Mouse (Mus musculus): Measurements from ENCODE around the gene Xlr. TPM values are rescaled to one million over a fixed set of nuclear protein-coding genes. Genes with fewer than 3 reads are reported as not detected.
"Not testable (repeated sequence)": the region's sequence is repeated elsewhere in the genome, so short reads cannot be mapped to it uniquely, and the experiment has no call there.

Xlr gene
- total RNA-seq (2018; cell fraction: chromatin; rRNA removed) = 1 to 10 TPM in 11 of 26 experiments, under 1 TPM in 6, not detected in 9; 0.67 to 2.8 (median 1.4) TPM
- total RNA-seq (2018; cell fraction: cytosol; rRNA removed) = 1 to 10 TPM; 1.2 to 4.5 (median 3.0) TPM
- total RNA-seq (2018; cell fraction: nucleus; rRNA removed) = 1 to 10 TPM in 11 of 26 experiments, under 1 TPM in 10, not detected in 5; 0.54 to 2.6 (median 1.2) TPM
- polyA plus RNA-seq (2018) = 3.1 to 11.2 TPM (median 4.0 TPM) in 3 replicates

- not testable (repeated sequence) for H3K4me3 ChIP-seq (ENCODE audit: inconsistent target); H3K79me2 ChIP-seq (ENCODE audit: inconsistent target); H3K27ac ChIP-seq; H3K36me3 ChIP-seq (ENCODE audit: inconsistent target)
- WGBS (ENCODE audit: missing documents) = 86% methylated on average over 7 of the region's 11 CpGs
Observed at GRCm38 (mm10) chrX:53797519-53797918, at the start of gene Xlr. Gene Xlr (minus strand): TSS chrX:53797706.

GRCm38 (mm10) chrX:53799074-53799473 lies 1.6 kb upstream of the Xlr start:
- no peak overlapping the region for H3K27ac ChIP-seq
- H3K79me2 ChIP-seq (ENCODE audit: inconsistent target) = no peaks in the 10 kb centered on the region
- WGBS (ENCODE audit: missing documents) = 38% methylated on average over 3 of the region's 3 CpGs
- no peaks in the 10 kb centered on the region for H3K36me3 ChIP-seq (ENCODE audit: inconsistent target)
- no peak overlapping the region for H3K4me3 ChIP-seq (ENCODE audit: inconsistent target)

- Histone ChIP-seq H3K27ac (no peak within 1 kb of the TSS), H3K36me3 (ENCODE audit: inconsistent target) (no peaks in the 10 kb centered on the region), H3K4me3 (ENCODE audit: inconsistent target) (no peak within 1 kb of the TSS), H3K79me2 (ENCODE audit: inconsistent target) (no peaks in the 10 kb centered on the region)
- 91% methylated on average over 11 of the region's 12 CpGs for WGBS (ENCODE audit: missing documents)
Observed at GRCm38 (mm10) chrX:53776276-53776675, 21.2 kb downstream of the Xlr start, which contains the start of gene Zfp36l3. Gene Zfp36l3 (minus strand): TSS chrX:53776394.

GRCm38 (mm10) chrX:53757736-53758135 lies 39.8 kb downstream of the Xlr start, which contains the start of gene 1700013H16Rik:
Gene 1700013H16Rik (minus strand): TSS chrX:53757831.
- Histone ChIP-seq H3K4me3 (ENCODE audit: inconsistent target) (no peak within 1 kb of the TSS), H3K27ac (no peak within 1 kb of the TSS), H3K36me3 (ENCODE audit: inconsistent target) (no peaks in the 10 kb centered on the region), H3K79me2 (ENCODE audit: inconsistent target) (no peaks in the 10 kb centered on the region)
- WGBS (ENCODE audit: missing documents) = 93% methylated on average over 15 of the region's 16 CpGs

GRCm38 (mm10) chrX:53752851-53753250 lies 44.7 kb downstream of the Xlr start:
- no peak overlapping the region for H3K4me3 ChIP-seq (ENCODE audit: inconsistent target)
- H3K36me3 ChIP-seq (ENCODE audit: inconsistent target) = no peaks in the 10 kb centered on the region
- no peaks in the 10 kb centered on the region for H3K79me2 ChIP-seq (ENCODE audit: inconsistent target)
- H3K27ac ChIP-seq = no peak overlapping the region
- 87% methylated on average over 1 of the region's 1 CpGs for WGBS (ENCODE audit: missing documents)

- H3K4me3 ChIP-seq (ENCODE audit: inconsistent target) = no peak overlapping the region
Observed at GRCm38 (mm10) chrX:53728967-53729366, 68.5 kb downstream of the Xlr start.

More at GRCm38 (mm10) chrX:53728967-53729366, 68.5 kb downstream of the Xlr start:
- WGBS (ENCODE audit: missing documents) = 68% methylated on average over 2 of the region's 2 CpGs
- H3K36me3 ChIP-seq (ENCODE audit: inconsistent target) = no peaks in the 10 kb centered on the region
- no peaks in the 10 kb centered on the region for H3K79me2 ChIP-seq (ENCODE audit: inconsistent target)
- H3K27ac ChIP-seq = no peak overlapping the region

Other genes with a start within 250 kb of the Xlr start
- 2.3 to 3.9 TPM (median 3.6 TPM) in 3 replicates for gene Rtl8c, start 189.7 kb downstream of the Xlr start, polyA plus RNA-seq (2018)
- not detected in 3 replicates for gene Gm14597, start 188.7 kb downstream of the Xlr start, polyA plus RNA-seq (2018)
- gene Rtl8a, start 154.0 kb downstream of the Xlr start, polyA plus RNA-seq (2018) = 9.9 to 19.7 TPM (median 12.3 TPM) in 3 replicates
- 15.8 to 41.4 TPM (median 27.8 TPM) in 3 replicates for gene Rtl8b, start 127.3 kb downstream of the Xlr start, polyA plus RNA-seq (2018)
- gene 4930502E18Rik, start 72.9 kb downstream of the Xlr start, polyA plus RNA-seq (2018) = not detected in 3 replicates
- not detected in 3 replicates for gene 1700013H16Rik, start 39.9 kb downstream of the Xlr start, polyA plus RNA-seq (2018)
- not detected in 3 replicates for gene Zfp36l3, start 21.3 kb downstream of the Xlr start, polyA plus RNA-seq (2018)